Mouse (Mus musculus): ENCODE measurements at regions not wholly inside any gene's neighbourhood (a gene's known extent, or its start where the extent isn't known, plus 50 kb on each side); places are given as distances from the start of the nearest gene placed in this dataset.

DNA sequence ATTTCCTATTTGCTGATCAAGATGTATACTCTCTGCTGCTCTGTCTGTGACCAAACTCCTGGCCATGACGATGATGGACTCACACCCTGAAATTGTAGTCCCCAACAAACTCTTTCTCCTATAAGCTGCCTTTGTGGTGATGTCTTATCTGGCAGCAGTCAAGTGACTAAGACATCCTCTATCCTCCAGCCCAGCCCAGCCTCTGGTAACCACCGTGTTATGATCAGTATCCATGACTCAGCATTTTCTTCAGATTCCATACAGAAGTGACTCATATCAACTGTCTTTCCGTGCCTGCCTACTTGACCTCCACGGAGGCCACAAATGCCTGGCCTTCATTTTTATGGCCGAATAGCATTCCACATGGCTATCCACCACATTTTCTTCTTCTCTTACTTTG is 124.5 kb upstream of the Sox2 start:
- DNase-seq (ENCODE audit: inconsistent ontology term) = peak; percentile 38

DNA sequence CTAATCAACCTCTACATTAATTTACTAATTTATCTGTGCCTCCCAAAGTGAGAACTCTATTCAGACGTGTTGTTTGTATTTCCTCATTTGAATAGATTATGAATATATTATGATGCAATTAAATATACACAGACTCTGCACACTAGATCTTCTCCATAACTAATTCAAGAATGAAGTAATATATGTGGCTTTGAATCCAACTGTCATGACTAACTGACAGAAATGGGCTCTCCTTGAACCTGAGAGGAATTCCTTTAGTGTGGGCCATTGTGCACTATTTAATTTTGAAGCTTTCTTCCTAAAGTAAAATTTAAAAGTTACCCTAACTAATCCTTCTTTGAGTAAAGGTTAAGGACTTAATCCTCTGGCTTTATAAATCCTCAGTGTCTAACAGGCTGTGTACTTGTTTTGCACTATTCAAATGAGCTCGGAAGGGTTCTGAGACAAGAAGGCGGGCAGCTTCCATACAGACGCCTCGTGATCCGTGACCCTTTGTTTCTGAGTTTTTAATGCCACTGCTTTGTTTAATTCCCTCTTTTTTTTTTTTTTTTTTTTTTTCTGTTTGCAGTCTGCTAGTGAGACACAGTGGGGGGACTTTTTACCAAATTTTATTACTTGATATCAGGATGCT is 128.0 kb upstream of the Sox2 start:
- no peak for DNase-seq (ENCODE audit: inconsistent ontology term)

DNA sequence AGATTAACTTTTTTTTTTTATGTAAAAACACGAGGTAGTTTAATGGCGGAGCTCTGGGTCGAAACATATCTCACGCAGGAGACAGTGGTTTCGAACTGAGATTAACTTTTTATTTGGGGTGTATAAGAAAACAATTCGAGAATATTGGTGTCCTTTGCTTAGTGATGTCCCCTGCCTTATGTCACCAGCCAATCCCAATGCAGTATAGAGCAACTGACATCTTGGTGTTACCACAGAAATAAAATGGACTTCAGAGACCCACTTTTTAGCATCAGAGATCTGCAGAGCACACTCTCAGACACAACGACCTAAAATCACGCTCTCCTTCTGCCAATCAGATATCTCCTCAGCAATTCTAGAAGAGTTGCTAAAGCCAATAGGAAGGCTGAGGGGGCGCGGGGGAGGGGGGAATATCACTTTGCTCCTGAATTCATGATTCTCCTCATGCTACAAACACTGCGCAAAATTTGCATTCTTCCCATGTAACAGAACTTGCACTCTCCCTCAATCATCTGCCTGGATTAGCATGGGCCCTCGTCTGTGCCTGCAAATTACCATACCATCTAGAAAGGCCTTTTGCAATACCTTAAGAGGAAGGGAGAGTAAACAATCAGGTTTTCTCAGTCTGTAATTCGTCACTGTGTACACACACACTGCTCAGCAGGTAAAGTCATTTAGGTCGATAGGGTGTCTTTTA is 128.7 kb upstream of the Sox2 start:
- no peak for DNase-seq (ENCODE audit: inconsistent ontology term)

GRCm38 (mm10) chr3:34512503-34513145 is 137.6 kb upstream of the Sox2 start:
- DNase-seq (ENCODE audit: inconsistent ontology term) = peak; percentile 79

- no peak for DNase-seq (ENCODE audit: inconsistent ontology term)
Measured at GRCm38 (mm10) chr3:34510723-34511122, 139.5 kb upstream of the Sox2 start.

DNA sequence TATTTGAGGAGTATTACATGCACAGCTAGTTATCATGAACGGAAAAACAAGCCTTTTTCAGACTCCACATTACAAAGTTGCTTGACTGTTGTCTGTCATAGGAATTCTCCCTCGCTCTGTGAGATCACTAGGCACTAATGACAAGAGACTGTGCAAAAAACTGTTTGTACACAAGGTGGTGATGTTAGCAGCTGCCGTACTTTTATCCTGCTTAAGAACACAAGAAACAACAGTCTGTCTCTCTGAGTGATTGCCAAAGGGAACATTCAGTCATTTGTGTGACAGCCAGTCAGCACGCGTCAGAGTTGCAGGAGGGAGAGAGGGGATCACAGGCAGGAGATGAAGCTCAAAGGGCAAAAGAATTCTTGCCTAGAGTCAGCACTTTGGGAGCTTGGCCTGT is 141.0 kb upstream of the Sox2 start:
- peak; percentile 36 for DNase-seq (ENCODE audit: inconsistent ontology term)

- no peak for DNase-seq (ENCODE audit: inconsistent ontology term)
Measured at GRCm38 (mm10) chr3:34504573-34504894, 145.7 kb upstream of the Sox2 start.

GRCm38 (mm10) chr3:34503874-34504572 is 146.2 kb upstream of the Sox2 start:
- peak; percentile 86 for DNase-seq (ENCODE audit: inconsistent ontology term)

- peak; percentile 20 for DNase-seq (ENCODE audit: inconsistent ontology term)
Measured at GRCm38 (mm10) chr3:34496839-34497238, 153.4 kb upstream of the Sox2 start.

- no peak for DNase-seq (ENCODE audit: inconsistent ontology term)
Measured at GRCm38 (mm10) chr3:34495615-34496014, 154.6 kb upstream of the Sox2 start.

GRCm38 (mm10) chr3:34493921-34494320 is 156.3 kb upstream of the Sox2 start:
- no peak for DNase-seq (ENCODE audit: inconsistent ontology term)

GRCm38 (mm10) chr3:34489008-34489407 is 161.2 kb upstream of the Sox2 start:
- DNase-seq (ENCODE audit: inconsistent ontology term) = no peak

GRCm38 (mm10) chr3:34486441-34487050 is 163.7 kb upstream of the Sox2 start:
- DNase-seq (ENCODE audit: inconsistent ontology term) = peak; percentile 34

- no peak for DNase-seq (ENCODE audit: inconsistent ontology term)
Measured at GRCm38 (mm10) chr3:34485345-34486223, 164.6 kb upstream of the Sox2 start.

GRCm38 (mm10) chr3:34483934-34484333 is 166.3 kb upstream of the Sox2 start:
- no peak for DNase-seq (ENCODE audit: inconsistent ontology term)

DNA sequence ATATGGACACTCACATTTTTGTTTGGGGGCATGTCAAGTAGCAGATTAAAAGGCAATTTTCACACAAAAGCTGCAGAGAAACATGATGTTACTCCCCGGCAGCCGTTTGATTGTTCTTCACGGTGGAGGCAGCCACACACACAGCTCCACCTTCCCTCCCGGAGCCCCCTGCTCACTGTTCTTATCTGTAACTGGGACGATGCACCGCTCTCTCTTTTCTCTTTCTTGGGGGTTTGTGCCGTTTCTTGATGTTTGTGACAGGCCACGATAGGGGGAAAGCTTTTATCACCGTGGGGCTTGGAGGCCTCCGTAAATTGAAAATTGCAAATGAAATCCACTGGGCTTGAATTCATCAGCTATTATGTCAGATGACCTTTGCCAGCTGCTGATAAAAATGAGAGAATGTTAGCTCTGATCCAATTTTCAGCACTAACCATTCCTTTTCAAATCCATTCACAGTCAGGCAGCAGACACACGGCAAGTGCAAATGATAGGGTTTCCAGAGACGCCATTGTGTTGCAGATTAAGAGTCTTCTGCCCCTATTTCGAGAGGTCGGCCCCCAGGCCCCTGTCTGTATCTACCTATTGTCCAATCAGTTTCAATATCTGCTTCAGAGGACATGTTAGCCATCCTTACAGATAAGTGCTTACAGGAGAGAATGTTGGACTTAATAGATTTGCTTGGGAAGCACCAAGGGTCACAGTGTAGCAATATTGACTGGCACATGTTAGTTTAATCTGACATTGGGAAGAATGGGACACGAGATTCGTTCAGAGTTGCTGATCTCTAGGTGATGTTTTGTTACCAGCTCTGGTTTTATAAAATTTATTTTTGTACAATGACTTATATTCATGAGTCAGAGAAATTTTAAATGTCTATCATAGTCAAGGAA is 168.1 kb upstream of the Sox2 start:
- DNase-seq (ENCODE audit: inconsistent ontology term) = no peak

GRCm38 (mm10) chr3:34481314-34481713 is 168.9 kb upstream of the Sox2 start:
- no peak for DNase-seq (ENCODE audit: inconsistent ontology term)

GRCm38 (mm10) chr3:34474126-34474525 is 176.1 kb upstream of the Sox2 start:
- DNase-seq (ENCODE audit: inconsistent ontology term) = peak; percentile 37

- DNase-seq (ENCODE audit: inconsistent ontology term) = no peak
Measured at GRCm38 (mm10) chr3:34470721-34471120, 179.5 kb upstream of the Sox2 start.

GRCm38 (mm10) chr3:34469946-34470345 is 180.3 kb upstream of the Sox2 start:
- no peak for DNase-seq (ENCODE audit: inconsistent ontology term)
